Mouse (Mus musculus) forebrain, embryonic 11.5 days (tissue): ENCODE measurements around the gene Nup50. TPM values are rescaled to one million over a fixed set of nuclear protein-coding genes. Genes with fewer than 3 reads are reported as not detected.

ENCODE experiments used
- ATAC-seq: fragments of 200-750 bp; cut with Nextera tagmentation; replicated peaks from 2 replicates; pipeline ENCODE4 v1.8.0; 2017; ENCODE audit warnings: moderate TSS enrichment; ENCODE audit not compliant: low FRiP score
- DNase-seq: peaks from one replicate; pipeline ENCODE4 v3.0.0-alpha.2; 2017; ENCODE audit warnings: low spot score
- H3K27ac ChIP-seq: fragments of 300-500 bp; sonication (generic); 2 replicates; pipeline ENCODE4 v1.5.1; 2014; ENCODE audit warnings: low read depth, low read length
- H3K27me3 ChIP-seq: fragments of 300-500 bp; sonication (generic); 2 replicates; pipeline ENCODE4 v1.6.1; 2014; ENCODE audit warnings: mild to moderate bottlenecking, low read length, mixed read lengths; ENCODE audit not compliant: control insufficient read depth, insufficient read depth
- H3K36me3 ChIP-seq: fragments of 300-500 bp; sonication (generic); 2 replicates; pipeline ENCODE4 v1.6.1; 2014; ENCODE audit warnings: mild to moderate bottlenecking, low read length, moderate library complexity, mixed read lengths; ENCODE audit not compliant: control insufficient read depth, insufficient read depth
- H3K4me1 ChIP-seq: fragments of 300-500 bp; sonication (generic); replicated peaks from 2 replicates; pipeline ENCODE4 v1.6.1; 2014; ENCODE audit warnings: low read length, mixed read lengths; ENCODE audit not compliant: control insufficient read depth, insufficient read depth
- H3K4me2 ChIP-seq: fragments of 300-500 bp; sonication (generic); 2 replicates; pipeline ENCODE4 v1.6.1; 2014; ENCODE audit warnings: low read depth, mild to moderate bottlenecking, low read length, moderate library complexity, mixed read lengths; ENCODE audit not compliant: severe bottlenecking
- H3K4me3 ChIP-seq: fragments of 300-500 bp; sonication (generic); 2 replicates; pipeline ENCODE4 v1.5.1; 2014; ENCODE audit warnings: low read depth, low read length
- H3K9ac ChIP-seq: fragments of 300-500 bp; sonication (generic); 2 replicates; pipeline ENCODE4 v1.6.1; 2014; ENCODE audit warnings: low read length
- H3K9me3 ChIP-seq: fragments of 300-500 bp; sonication (generic); 2 replicates; pipeline ENCODE4 v1.6.1; 2016; ENCODE audit warnings: low read length, mixed read lengths; ENCODE audit not compliant: control insufficient read depth
- WGBS: fragments of 180-500 bp; shearing (Covaris S2); extraction: QIAGEN DNeasy Blood & Tissue Kit; methylation state at CpG from one replicate; pipeline ENCODE4 v1.1.7; 2014; 5-methylcytosine and 5-hydroxymethylcytosine counted together
- polyA plus RNA-seq: library from polyadenylated mRNA; unstranded; fragments of >200 nt; fragmentation: Nextera tagmentation; extraction: Ambion mirVana; gene quantifications from 2 replicates; pipeline ENCODE4 v1.2.1, GENCODE M21; 2014

The Nup50 gene
- polyA plus RNA-seq, 1 experiment from 2014 or later = 79.7 TPM

GRCm38 (mm10) chr15:84934901-84935300, 11.7 kb downstream of the Nup50 start:
- H3K4me2 ChIP-seq = no peak overlapping the region
- no peaks in the 10 kb centered on the region for H3K27me3 ChIP-seq
- no peak overlapping the region for H3K9ac ChIP-seq
- DNase-seq (no peak), ATAC-seq (no peak)
- WGBS = 90% methylated on average over 16 of the region's 16 CpGs
- H3K4me1 ChIP-seq = no peaks in the 10 kb centered on the region
- H3K9me3 ChIP-seq = no peaks in the 10 kb centered on the region
- no peak overlapping the region for H3K27ac ChIP-seq
- H3K36me3 ChIP-seq = peaks cover 24% of the 10 kb centered on the region
- H3K4me3 ChIP-seq = no peak overlapping the region

- DNase-seq (no peak), ATAC-seq (no peak)
- H3K9me3 ChIP-seq = no peaks in the 10 kb centered on the region
- no peak overlapping the region for H3K4me2 ChIP-seq
- H3K36me3 ChIP-seq = peaks cover 18% of the 10 kb centered on the region; the same call in 1 of the 2 replicates
- H3K4me3 ChIP-seq = no peak overlapping the region
- no peak overlapping the region for H3K9ac ChIP-seq
- H3K4me1 ChIP-seq = no peaks in the 10 kb centered on the region
- 88% methylated on average over 12 of the region's 12 CpGs for WGBS
- H3K27ac ChIP-seq = no peak overlapping the region
- H3K27me3 ChIP-seq = no peaks in the 10 kb centered on the region
These were observed 16.9 kb downstream of the Nup50 start for GRCm38 (mm10) chr15:84940102-84940501.

GRCm38 (mm10) chr15:84942647-84943285, 19.6 kb downstream of the Nup50 start:
- Histone ChIP-seq H3K9me3 (no peaks in the 10 kb centered on the region), H3K36me3 (peaks cover 8% of the 10 kb centered on the region; the same call in 1 of the 2 replicates)
- no peak for ATAC-seq

GRCm38 (mm10) chr15:84944319-84944718, 21.1 kb downstream of the Nup50 start:
- H3K36me3 ChIP-seq = peaks cover 4% of the 10 kb centered on the region; the same call in 1 of the 2 replicates
- ATAC-seq (no peak), DNase-seq (no peak)
- H3K4me2 ChIP-seq = no peak overlapping the region
- no peaks in the 10 kb centered on the region for H3K27me3 ChIP-seq
- no peak overlapping the region for H3K27ac ChIP-seq
- no peak overlapping the region for H3K9ac ChIP-seq
- H3K9me3 ChIP-seq = no peaks in the 10 kb centered on the region
- H3K4me3 ChIP-seq = no peak overlapping the region
- H3K4me1 ChIP-seq = no peaks in the 10 kb centered on the region
- 89% methylated on average over 5 of the region's 5 CpGs for WGBS

More at GRCm38 (mm10) chr15:84942647-84943285, 19.6 kb downstream of the Nup50 start:
- 76% methylated on average over 11 of the region's 11 CpGs for WGBS
- H3K4me1 ChIP-seq = no peaks in the 10 kb centered on the region
- DNase-seq = no peak
- no peak overlapping the region for H3K27ac ChIP-seq
- no peaks in the 10 kb centered on the region for H3K27me3 ChIP-seq
- H3K4me3 ChIP-seq = no peak overlapping the region
- no peak overlapping the region for H3K9ac ChIP-seq
- no peak overlapping the region for H3K4me2 ChIP-seq

- ATAC-seq = no peak
- Histone ChIP-seq H3K27ac (no peak overlapping the region), H3K4me2 (no peak overlapping the region), H3K4me1 (no peaks in the 10 kb centered on the region), H3K4me3 (no peak overlapping the region), H3K36me3 (peaks cover 3% of the 10 kb centered on the region; the same call in 1 of the 2 replicates), H3K9ac (no peak overlapping the region), H3K27me3 (no peaks in the 10 kb centered on the region), H3K9me3 (no peaks in the 10 kb centered on the region)
- 93% methylated on average over 14 of the region's 14 CpGs for WGBS
- DNase-seq = no peak
These were observed 25.8 kb downstream of the Nup50 start for GRCm38 (mm10) chr15:84948990-84949389.

- Histone ChIP-seq H3K9me3 (no peaks in the 10 kb centered on the region), H3K9ac (no peak overlapping the region), H3K36me3 (peaks cover 3% of the 10 kb centered on the region; the same call in 1 of the 2 replicates), H3K27me3 (no peaks in the 10 kb centered on the region), H3K4me1 (no peaks in the 10 kb centered on the region), H3K4me3 (no peak overlapping the region), H3K27ac (no peak overlapping the region), H3K4me2 (no peak overlapping the region)
- ATAC-seq (no peak), DNase-seq (no peak)
- WGBS = 89% methylated on average over 4 of the region's 4 CpGs
These were observed 26.8 kb downstream of the Nup50 start for GRCm38 (mm10) chr15:84950053-84950452.

GRCm38 (mm10) chr15:84953259-84953658, 30.0 kb downstream of the Nup50 start:
- WGBS = 94% methylated on average over 11 of the region's 11 CpGs
- no peak for ATAC-seq

GRCm38 (mm10) chr15:84957851-84958250, 34.6 kb downstream of the Nup50 start:
- ATAC-seq = peak; percentile 53; the same call in 1 of the 2 replicates
- Histone ChIP-seq H3K36me3 (peaks cover 3% of the 10 kb centered on the region; the same call in 1 of the 2 replicates), H3K27me3 (no peaks in the 10 kb centered on the region), H3K4me3 (no peak overlapping the region), H3K9me3 (no peaks in the 10 kb centered on the region), H3K9ac (no peak overlapping the region), H3K4me2 (no peak overlapping the region), H3K27ac (no peak overlapping the region), H3K4me1 (peaks cover 4% of the 10 kb centered on the region; the same call in 1 of the 2 replicates)
- DNase-seq = no peak
- 39% methylated on average over 3 of the region's 3 CpGs for WGBS

More at GRCm38 (mm10) chr15:84953259-84953658, 30.0 kb downstream of the Nup50 start:
- DNase-seq = no peak
- Histone ChIP-seq H3K36me3 (peaks cover 3% of the 10 kb centered on the region; the same call in 1 of the 2 replicates), H3K4me3 (no peak overlapping the region), H3K9ac (no peak overlapping the region), H3K4me1 (peaks cover 4% of the 10 kb centered on the region; the same call in 1 of the 2 replicates), H3K27ac (no peak overlapping the region), H3K9me3 (no peaks in the 10 kb centered on the region), H3K4me2 (no peak overlapping the region), H3K27me3 (no peaks in the 10 kb centered on the region)

- H3K4me2 ChIP-seq = no peak overlapping the region
- H3K36me3 ChIP-seq = peaks cover 3% of the 10 kb centered on the region; the same call in 1 of the 2 replicates
- H3K4me3 ChIP-seq = no peak overlapping the region
- no peaks in the 10 kb centered on the region for H3K9me3 ChIP-seq
- H3K4me1 ChIP-seq = peaks cover 4% of the 10 kb centered on the region; the same call in 1 of the 2 replicates
- DNase-seq = no peak
- no peak overlapping the region for H3K27ac ChIP-seq
- WGBS = 96% methylated on average over 3 of the region's 3 CpGs
- ATAC-seq = no peak
- H3K9ac ChIP-seq = no peak overlapping the region
- H3K27me3 ChIP-seq = no peaks in the 10 kb centered on the region
These were observed 35.1 kb downstream of the Nup50 start for GRCm38 (mm10) chr15:84958331-84958730.
